Mouse (Mus musculus) thymus, postnatal 14 days (tissue): Measurements from ENCODE around the gene Coq2.

Experiments used
- DNase-seq: peaks from one replicate; pipeline ENCODE4 v3.0.0; 2021

Coq2 gene

DNA sequence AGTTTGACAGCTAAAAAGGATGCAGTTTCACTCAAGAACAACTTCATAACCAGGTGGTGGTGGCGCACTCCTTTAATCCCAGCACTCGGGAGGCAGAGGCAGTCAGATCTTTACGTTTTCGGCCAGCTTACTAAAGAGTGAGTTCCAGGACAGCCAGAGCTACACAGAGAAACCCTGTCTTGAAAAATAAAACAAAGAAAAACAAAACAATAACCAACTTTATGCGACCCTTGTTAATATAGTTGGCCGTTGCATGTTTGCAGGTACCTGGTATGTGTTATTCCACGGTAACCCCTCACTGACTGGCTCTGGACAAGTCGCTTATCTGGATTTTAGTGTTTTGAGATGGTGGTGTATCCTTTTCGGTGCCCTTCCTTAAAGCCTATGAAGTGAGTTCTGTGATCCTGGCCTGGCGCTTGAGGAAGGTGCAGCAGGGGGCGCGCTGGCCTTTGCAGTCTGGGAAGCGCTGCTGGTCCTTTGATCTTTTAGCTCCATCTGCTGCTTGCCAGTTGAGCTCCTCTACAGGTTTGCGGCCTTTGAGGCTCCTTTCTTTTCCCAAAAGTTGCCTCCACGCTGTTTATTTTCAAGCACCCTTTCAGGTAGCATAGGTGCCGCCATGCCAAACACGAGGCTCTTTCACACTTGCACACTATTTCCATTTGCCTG, at the start of gene Coq2:
Gene Coq2, minus strand, starts transcription at position 430 of the 666 bp plus-strand sequence.
- peak; percentile 87 for DNase-seq

DNA sequence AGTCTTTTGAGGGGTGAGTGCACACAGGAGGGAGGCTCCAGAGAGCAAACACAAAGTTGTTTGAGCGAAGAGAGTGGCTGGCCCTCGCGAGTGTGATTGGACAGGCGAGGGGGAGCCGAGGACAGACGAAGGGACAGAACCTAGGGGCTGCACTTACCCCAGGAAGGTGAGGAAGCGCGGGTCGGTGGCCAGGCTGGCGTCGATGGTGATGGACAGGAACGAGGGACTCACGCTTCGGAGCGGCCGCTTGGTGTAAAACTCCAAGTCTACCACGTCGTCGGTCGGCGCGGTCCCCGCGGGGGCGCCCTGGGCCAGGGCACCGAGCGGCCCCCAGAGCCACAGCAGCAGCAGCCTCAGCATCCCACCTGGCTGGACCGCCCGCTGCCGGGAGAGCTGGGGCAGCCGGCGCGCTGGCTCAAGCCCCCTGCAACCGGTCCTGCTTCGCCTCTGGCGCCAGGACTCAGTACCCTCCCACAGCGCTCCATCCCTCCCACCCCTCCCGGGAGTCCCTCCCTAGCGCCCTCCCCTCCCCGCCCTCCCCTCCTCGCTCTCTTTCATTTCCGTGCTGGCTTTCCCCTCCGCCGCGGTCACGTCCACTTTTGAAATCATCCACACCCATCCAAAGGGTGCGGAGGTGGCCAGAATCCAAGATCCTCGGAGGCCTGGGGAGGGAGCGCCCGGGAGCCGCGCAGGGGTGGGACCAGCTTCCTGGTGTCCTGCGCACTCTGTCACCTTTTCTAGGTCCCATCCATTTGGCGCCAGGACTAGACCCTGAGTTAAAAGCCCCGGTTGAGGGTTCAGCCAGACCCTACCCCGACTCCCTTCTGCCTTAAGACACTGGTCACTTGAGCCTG, 44.5 kb upstream of the Coq2 start, which contains the start of gene Hpse:
Gene Hpse, minus strand, starts transcription at position 482 of the 854 bp plus-strand sequence.
- DNase-seq, result peak; percentile 65

DNA sequence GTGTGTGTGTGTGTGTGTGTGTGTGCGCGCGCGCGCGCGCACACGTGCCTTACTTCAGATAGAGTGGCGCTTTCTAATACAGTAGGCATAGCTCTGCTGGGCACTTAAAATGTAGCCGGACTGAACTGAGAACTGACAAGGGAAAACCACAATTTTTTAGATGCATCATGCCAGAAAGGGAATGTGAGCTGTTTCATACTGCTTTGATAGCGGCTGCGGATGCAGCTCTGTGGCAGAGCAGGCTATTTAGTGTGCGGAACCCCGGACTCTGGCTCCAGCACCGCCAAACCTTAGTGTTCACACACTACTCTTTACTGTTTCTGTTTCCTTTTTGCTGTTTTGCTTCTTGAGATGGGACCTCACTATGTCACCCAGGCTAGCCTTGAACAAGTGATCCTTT, 41.8 kb upstream of the Coq2 start:
- DNase-seq, result no peak

DNA sequence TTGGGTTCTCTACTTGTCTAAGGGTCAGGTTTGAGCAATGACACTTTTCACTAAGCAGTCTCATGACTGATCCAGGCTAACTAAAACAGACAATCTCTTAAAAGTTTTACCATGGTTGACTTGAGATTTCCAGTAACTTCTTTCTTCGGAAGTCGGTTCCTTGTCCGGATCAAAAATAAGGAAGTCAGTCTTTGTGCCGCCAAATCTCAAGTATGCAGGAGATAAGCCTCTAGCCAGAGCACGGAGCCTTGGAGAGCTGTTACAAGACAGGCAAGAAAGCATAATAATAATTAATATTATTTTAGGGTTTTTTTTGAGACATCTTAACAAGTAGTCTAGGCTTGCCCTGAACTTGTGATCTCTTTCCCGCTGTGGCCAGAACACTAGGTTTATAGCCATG, 36.3 kb upstream of the Coq2 start:
- DNase-seq, result no peak

DNA sequence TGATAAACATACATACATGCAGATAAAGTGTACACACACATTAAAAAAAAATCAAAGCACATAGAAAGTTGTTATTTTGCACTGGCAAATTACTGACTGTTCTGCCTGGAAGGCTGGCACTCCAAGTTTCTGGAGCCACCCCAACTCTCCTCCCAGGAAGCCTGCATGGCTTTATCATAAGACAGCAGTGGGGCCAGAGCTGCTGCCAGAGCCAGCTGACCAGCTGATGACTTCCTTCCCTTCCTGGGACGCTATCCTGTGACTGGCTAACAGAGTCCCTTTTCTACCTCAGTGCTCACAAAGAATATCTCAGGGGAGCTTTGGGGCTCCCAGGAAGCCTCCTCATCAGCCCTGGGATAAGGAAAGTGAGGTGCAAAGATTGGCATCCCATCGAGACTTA, 35.1 kb upstream of the Coq2 start:
- DNase-seq, result no peak

DNA sequence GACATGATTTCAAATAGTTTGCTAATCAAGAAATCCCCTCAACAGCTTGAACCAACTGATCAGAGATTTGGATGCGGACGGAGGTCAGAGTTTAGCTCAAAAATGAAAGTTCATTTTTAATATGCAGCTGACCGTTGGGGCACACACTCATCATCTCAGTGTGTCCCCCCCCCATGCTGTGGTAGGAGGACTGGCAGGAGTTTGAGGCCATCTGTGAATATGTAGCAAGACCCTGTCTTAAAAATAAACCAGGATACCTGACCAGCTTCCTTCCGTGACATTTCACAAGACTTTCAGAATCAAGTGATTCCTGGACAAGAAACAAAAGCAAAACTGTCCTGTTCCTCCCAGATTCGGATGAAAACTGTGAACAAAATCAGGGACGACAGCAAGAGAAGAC, 34.1 kb upstream of the Coq2 start:
- no peak for DNase-seq

DNA sequence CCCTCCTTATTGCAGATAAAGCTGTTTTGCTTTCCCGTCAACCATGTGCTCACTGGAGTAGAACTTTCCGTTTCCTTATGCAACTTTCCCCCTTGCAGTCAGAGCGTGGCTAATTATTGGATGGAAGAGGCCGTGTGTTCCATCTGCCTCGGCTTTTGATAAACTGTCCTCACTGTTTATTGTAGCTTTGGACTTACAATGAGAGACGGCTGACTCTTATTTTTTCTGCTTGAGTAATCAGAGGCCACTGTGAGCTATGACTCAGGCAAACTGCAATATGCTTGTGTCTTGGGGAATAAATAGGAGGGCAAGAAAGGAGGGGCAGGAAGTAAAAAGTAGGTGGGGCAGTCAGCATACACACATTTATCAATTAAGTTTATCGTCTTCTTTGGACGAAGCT, 31.7 kb upstream of the Coq2 start:
- no peak for DNase-seq

DNA sequence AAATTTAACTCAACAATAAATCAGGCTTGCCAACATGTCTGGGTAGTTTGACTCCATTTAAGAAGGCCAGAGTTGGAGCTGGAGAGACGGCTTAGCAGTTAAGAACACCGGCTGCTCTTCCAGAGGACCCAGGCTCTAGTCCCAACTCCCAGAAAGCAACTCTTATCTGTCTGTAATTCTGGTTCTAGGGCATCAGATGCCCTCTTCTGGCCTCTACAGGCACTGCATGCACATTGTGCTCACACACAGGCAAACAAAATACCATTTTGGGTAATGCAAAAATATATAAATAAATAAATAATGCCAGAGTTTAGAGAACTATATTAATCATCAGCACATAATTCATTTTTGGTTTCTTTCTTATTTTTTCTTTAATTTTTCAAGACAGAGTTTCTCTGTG, 29.3 kb upstream of the Coq2 start:
- DNase-seq, result no peak

DNA sequence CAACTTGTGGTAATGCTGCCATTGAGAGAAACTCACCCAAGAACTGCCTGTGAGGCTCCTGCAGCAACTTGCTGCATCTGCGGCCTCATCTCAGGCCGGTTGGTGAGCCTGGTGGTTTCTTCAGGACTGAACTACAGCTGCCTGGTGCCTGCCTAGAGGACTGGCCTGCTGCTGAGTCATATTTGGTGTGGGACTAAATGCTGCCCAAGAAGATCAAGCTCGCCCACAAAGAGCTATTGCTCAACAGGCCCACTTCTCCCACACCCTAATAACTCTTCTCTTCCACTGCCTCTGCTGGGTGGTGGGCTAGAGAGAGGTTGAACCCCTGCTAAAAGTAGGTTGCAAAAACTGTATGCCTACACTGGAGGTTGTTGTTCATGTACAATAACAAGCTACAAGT, 27.4 kb upstream of the Coq2 start:
- no peak for DNase-seq

DNA sequence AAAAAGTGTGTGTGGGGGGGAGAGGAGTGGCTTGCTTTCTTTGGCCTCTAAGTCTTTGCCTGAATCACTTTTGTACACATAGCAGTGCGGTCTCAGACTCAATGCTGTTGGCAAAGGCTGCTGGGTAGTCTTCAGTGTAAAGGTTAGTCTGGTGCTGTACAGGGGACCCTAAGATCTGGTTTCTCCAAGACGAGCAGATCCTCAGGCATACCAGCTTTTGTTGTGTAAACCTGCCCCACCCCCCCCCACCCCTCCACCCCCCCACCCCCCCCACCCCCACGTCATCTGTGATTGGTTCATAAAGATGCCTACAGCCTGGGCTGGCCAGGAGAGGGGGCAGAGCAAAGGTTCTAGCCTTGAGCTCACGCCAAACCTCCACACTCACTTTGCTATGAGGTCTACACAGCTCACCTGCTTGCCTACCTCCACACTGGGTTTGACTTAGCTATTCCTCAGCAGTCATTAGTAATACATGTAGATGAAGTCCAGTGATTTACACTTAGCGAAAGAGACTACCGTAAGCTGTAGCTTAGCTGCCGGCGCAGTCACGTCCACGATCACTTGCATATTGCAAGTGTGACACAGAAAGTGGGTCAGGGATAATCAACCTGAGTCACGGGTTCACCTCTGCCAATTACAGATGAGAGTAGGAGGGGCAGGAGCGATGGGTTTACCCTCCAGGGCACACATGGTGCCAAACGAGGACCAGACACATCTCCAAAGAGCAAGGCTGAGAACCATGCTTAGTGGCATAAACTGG, 26.1 kb upstream of the Coq2 start:
- DNase-seq, result no peak

DNA sequence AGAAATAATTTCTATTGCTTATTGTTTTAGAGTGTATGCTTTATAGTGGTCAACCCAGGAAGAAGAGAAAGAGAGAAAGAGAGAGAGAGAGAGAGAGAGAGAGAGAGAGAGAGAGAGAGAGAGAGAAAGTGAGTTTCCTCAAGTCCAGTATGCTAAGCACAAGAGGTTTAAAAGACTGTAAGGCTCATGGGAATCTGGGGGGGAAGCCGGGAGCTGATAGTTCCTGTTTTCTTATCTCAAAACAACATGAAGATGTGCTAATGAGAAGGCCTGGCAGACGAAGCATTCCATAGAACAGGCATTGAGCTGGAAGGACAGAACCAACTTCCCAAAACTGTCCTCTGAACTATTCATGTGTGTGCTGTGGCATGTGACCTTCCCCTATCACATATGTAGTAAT, 22.9 kb upstream of the Coq2 start:
- DNase-seq, result no peak

DNA sequence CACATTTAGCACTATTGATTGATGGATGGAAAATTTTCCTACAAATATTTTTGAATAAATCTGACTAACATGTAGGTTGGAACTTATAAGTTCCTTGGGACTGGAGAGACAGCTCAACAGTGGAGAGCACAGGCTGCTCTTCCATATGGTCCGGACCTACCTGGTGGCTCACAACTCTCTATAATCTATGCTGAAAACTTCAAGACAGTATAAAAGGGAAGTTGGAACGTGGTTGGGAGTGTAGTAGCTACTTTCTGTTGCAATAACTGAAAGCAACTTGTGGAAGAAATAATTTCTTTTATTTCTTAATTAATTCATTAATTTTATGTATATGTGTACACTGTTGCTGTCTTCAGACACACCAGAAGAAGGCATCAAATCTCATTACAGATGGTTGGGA, 22.5 kb upstream of the Coq2 start:
- no peak for DNase-seq

DNA sequence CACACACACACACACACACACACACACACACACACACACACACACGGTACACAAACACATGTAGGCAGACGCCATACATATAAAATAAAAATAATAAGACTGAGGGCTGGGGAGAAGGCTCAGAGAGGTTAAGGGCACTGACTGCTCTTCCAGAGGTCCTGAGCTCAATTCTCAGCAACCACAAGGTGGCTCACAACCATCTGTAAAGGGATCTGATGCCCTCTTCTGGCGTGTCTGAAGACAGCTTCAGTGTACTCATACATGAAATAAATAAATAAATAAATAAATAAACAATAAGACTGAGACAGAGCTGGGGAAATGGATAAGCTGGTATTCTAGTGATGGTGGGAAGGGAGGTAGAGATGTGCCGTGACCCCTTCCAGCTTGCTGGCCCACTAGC, 10.7 kb upstream of the Coq2 start:
- no peak for DNase-seq

DNA sequence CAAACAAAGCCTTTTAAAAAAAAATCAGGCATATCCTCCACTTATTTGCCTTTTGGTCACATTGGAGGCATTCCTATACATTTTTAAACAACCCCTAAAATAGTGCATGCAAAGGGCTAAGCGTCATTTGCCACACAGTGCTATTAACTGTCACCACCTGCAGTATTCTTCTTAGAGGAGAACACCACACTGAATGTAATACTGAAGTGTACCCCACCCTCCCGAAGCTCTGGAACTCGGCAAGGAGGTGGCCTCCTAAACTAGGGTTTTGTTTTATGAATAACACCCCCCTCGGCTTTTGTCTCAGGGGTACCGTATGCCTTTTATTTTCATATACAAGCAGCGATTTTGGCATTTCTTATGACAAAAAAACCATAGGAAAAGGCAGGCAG, 5.6 kb upstream of the Coq2 start:
- no peak for DNase-seq

DNA sequence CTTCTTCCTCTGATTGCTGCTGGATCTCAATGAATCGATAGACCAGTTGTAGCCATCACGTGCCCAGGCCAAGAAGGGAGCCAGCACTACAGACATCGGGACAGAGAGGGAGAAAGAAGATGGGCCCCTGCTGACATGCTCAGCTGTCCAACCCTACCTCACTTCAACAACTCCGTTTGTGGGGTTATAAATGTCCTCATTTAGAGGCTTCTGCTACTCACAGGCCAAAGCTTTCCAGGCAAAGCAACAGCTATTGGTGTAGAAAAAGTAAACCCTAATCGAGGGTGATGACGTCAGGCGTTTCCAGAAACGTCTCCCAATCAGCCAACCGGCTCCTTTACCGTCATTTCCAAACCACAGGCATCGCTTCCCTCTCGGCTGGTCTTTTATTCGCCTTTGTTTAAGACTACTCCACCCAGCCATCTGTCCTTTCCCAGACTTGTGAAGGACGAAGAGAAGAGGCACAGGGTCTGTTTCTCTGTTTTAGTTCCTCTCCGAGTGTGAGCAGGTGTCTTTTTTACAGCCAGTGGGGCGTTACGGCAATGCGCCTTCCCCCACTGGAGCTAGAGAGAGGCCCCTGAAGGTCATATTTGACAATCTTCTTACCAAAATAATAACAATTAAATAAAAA, 5.1 kb upstream of the Coq2 start:
- DNase-seq, result no peak

DNA sequence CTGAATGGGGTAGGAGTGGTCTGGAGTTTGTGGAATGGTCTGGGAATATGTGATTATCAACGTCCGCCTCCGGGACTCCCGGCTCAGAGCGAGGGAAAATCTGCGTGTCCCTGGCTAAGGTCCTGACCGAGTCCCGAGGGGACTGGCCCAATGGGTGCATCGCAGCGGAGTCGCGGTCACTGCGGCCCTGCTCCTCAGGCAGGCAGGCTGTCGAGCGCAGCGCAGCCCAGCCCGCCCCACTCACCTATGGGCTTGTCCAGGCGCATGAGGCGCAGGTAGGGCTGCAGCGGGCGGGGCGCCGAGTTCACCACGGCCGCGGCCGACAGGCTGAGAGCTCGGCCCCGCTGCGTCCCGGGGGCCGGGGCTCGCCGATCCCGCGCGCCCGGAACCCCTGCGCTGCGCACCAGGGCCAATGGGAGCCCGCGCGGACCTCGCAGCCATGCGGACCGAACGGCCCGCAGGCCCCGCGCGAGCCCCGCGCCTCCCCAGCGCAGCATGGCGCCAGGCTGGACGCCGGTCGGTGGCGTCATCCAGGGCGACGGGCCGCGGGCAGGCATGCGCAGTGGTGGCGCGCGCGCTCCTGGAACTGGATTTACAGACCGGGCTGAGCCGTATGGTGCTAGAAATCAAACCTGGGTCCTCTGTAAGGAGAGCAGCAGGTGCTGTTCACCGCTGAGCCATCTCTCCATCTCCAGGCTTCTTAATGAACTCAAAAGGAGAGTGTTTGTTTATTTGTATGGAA, 1.0 kb downstream of the Coq2 start:
- DNase-seq, result peak; percentile 87

DNA sequence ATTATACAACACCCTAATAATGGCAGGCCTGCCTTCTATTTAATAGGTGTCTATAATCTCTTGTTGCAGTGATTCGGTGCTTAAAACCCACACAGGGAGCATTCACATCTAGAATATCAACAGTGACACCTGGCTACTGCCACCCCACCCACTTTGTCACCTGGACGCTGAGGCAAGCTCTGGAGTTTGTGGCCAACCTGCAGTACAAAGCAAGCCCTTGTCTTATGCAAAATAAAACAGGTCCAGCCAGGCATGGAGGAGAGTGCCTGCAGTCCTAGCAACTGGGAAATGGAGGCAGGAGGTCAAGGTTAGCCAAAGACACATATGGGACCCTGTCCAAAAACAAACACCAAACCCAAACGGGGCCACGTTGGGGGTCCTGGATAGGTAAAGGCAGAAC, 2.5 kb downstream of the Coq2 start:
- DNase-seq, result no peak

DNA sequence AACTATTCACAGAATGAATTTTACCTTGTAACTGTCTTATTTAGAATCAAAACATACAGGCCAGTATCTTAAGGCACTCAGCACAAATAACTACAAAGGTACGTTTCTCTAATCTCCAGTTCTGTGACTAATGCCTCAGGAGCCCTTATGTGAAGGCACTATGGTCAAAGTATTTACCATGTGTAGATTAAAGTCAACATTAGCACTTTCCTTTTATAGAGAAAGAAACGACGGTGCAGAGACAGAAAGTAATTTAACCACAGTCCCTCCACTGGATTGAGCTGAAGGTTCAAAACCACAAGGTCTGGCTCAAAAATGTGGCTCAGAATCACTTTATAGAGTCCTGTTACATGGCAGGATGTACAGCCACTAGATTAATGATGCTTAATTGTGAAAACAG, 3.0 kb downstream of the Coq2 start:
- DNase-seq, result no peak

DNA sequence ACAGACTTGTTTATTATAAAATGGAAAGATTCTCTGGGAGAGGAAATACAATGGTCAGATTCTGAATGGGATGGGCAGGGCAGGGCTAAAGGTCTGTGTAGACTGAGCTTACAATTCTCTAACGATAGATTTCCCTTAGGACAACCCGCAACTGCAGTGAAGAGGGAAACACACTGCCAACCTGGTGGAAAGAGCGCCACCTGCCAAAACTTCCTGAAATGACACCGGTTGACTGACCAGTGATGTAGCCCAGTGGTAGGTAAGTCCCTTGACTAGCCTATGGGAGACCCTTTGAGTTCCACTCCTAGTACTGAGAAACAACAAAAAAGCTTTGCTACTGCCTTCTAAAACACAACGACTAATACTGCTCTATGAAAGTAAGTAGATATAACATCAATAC, 3.5 kb downstream of the Coq2 start:
- peak; percentile 47 for DNase-seq

DNA sequence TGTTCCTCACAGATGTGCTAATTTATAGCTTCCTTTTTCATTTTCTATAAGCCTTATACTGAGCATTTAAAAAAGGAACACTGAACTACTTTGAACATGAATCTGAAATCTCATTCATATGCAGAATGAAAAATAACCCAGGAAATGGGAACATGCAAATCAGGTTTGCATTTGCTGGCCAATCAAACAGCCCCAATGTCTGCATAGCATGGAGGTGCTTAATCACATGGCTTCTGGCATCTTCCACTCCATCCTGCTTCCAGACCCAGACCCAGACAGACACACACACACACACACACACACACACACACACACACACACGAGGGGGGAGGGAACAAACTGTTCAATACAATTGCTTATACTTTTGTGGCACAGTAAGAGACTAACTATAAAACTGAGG, 8.0 kb downstream of the Coq2 start:
- no peak for DNase-seq

DNA sequence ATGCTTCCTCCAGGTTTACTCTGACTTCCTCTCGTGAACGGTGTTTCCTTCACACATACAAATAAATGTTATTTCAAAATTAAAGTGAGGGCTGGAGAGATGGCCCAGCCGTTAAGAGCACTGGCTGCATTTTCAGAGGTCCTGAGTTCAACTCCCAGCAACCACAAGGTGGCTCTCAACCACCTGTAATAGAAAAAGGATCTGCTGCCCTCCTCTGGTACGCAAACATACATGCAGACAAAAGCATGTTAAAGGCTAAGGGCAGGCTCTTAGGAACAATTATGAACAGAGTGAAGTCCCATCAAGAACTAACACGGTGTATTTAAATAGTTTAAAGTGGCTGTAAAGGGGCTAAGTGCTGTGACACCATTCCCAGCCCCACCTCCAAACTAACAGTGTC, 11.1 kb downstream of the Coq2 start:
- DNase-seq, result peak; percentile 65

DNA sequence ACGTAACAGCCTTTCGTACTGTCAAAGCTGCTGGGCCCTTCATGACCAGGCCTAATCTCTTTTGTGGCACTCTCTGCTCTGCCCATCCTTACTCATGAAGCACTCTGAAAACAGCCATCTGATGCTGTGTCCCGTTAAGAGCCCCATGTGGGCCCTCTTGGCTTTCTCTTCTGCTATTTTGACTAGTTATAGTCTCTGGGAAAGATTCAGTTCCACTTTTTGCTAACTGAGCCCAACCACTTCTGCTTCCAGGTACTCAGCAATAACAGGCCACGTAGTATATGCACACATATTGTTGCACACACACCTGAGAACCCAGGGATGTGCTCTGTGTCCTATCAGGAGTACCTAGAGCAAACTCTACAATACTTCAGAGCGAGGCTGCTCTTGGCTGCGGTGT, 11.9 kb downstream of the Coq2 start:
- no peak for DNase-seq

DNA sequence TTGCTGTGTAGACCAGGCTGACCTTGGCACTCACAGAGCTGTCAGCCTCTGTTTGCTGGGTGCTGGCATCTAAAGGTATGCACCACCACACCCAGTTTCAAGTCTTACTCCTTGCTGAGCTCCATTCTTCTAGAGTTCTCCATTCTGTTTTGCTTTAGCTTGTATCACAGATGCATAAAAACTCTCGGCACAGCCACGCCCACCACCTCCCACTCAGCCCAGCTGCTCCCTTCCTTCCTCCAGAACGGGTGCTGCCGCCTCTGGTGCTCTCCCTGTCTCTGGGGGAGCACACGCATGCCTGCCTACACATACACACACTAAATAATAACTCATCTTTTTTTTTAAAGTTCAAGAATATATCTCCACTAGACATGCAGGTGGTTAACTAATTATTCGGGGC, 16.5 kb downstream of the Coq2 start:
- DNase-seq, result no peak
